Mouse (Mus musculus) testis, adult 2 months (tissue): ENCODE measurements around the gene Atat1.

Source experiments
- CTCF ChIP-seq: fragments of 200-500 bp; IDR thresholded peaks from 2 replicates; pipeline ENCODE4 v1.5.1; 2012; ENCODE audit warnings: low read depth, mild to moderate bottlenecking, inconsistent platforms, low read length, moderate library complexity; ENCODE audit not compliant: control insufficient read depth, insufficient read depth, insufficient replicate concordance
- POLR2A ChIP-seq: fragments of 200-500 bp; IDR thresholded peaks from 2 replicates; pipeline ENCODE4 v1.6.1; 2012; ENCODE audit warnings: low read depth, mild to moderate bottlenecking, inconsistent platforms, low read length, moderate library complexity; ENCODE audit not compliant: control insufficient read depth

GRCm38 (mm10) chr17:35918276-35919059 is 8.6 kb upstream of the Atat1 start:
- TF ChIP-seq CTCF (no peak), POLR2A (no peak)
